Mouse (Mus musculus) retina, adult 2 months (tissue): Measurements from ENCODE around the gene Slc35g2.

Experiments
- DNase-seq: peaks from one replicate; pipeline ENCODE4 v3.0.0-alpha.2; 2012; ENCODE audit warnings: low read depth, low spot score

The Slc35g2 gene

DNA sequence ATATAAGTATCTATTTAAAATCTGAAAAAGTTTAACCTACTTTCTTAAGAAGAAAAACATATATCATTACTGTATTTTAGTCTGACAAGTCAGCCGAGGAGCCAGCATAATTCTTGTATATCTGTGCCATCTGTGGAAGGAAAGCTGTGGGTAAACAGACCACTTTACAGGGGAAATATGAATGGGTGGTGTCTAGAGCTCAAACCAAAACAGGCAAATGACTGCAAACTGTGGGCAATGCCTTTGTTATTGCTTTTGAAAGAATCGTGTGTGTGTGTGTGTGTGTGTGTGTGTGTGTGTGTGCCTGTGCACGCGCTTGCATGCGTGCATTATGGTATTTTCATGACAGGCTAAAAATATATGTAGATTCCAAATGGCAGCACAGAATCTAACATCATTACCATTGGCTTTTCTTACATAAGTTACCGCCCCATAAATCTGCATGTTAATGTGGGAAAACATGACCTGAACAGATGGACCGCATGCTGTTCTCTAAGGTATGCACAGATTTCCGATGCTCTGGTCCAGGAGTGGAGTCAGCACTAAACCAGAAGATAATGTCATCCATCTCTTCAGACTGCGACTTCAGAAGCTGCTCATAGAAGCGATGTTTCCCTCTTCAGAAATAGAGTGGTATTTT lies 10.5 kb downstream of the Slc35g2 start:
- no peak for DNase-seq

- DNase-seq = no peak
Observed at GRCm38 (mm10) chr9:100558991-100559390, 11.9 kb downstream of the Slc35g2 start.

GRCm38 (mm10) chr9:100558023-100558573 lies 12.8 kb downstream of the Slc35g2 start:
- no peak for DNase-seq

- DNase-seq = no peak
Observed at GRCm38 (mm10) chr9:100555686-100556085, 15.2 kb downstream of the Slc35g2 start.

DNA sequence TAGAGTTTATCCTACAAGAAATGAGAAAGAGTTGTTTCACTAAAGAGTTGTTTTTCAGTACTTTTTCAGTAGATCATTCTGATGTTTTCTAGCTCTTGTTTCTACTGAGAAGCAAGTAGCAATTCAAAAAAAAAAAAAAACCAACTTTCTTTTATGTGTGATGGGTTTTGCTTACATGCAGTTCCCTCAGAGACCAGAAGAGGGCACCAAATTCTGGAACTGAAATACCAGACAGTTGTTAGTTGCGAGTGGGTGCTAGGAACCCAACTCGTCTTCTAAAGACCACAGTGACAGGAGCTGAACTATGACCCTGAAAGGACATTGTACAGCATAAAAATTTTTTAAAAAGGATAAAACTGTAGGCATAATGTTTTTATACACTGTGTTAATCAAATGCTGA lies 22.6 kb downstream of the Slc35g2 start:
- no peak for DNase-seq

DNA sequence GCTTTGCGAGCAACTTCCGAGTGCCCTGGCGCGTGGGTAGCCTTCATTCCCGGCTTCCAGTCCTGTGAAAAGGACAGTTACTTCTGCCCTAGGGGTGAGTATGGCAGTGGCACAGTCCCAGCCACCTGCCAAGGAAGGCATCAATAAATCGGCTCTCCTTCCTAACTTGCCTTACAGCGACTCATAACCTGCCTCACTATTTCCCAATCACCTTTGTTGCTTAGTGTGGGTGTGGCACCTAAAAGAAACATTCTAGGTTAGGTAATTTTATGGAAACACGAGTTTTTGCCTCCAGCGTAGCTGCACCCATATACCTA lies 24.3 kb downstream of the Slc35g2 start:
- DNase-seq = no peak

DNA sequence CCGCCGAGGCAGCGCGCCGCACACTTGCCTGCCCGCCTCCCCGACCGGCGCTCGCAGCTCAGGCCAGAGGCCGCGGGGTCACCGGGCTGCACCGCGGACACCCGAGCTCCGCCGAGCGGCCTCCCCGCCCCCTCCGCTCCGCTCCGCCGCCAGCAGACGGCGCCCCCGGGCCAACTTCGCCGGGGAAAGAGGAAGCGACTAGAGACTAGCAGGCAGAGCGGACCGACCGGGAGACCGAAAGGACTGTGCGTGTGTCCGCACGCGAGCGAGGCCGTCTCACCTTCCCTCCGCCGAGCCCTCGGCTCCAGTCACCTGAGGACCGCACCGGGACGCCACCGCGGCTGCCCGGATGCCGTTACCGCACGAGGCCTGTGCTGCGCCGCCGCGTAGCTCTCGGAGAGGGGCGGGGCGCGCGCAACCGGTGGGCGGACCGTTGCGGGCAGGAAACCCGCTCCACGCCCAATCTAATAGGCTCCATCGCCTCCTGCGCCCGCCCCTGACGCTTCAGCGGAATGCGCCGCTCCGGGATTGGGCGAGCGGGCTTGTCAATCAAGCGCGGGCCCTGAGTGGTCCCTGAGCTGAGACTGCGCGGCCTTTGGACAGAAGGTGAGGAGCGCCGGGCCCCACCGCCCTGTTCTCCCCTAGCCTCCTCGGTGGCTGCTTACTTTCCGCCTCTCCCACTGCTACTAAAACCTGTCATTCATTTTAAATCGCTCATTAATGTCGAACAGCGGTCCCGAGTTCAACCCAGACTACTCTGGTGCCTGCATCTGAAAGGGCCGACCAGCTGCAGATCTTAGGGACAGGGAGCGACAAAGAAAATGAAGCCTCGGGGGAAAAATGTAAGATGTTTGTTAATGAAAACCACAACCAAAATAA lies 24.9 kb downstream of the Slc35g2 start, which contains the start of gene Nck1:
Nck1 (minus strand) TSS at position 420 of the 879 bp plus-strand sequence.
- peak; percentile 92 for DNase-seq

- DNase-seq = no peak
Observed at GRCm38 (mm10) chr9:100544948-100545714, 25.8 kb downstream of the Slc35g2 start.

- DNase-seq = no peak
Observed at GRCm38 (mm10) chr9:100535618-100536262, 35.1 kb downstream of the Slc35g2 start.

DNA sequence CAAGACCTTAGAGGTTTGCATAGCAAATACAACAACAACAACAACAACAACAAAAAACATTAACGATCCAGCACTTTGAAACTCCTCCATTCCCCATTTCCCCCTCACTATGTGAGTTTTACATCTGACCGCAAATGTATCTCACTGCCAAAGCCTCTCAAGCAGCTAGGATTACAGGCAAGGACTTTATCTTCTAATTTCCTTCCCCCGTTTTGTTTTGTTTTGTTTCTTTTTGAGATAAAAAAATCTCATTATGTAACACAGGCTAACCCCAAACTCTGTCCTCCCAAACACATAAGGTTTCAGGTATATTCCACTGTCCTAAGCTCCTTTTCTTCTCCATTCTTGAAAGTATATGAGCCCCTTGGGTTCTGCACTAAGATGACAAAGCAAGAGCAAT lies 36.2 kb downstream of the Slc35g2 start:
- no peak for DNase-seq

DNA sequence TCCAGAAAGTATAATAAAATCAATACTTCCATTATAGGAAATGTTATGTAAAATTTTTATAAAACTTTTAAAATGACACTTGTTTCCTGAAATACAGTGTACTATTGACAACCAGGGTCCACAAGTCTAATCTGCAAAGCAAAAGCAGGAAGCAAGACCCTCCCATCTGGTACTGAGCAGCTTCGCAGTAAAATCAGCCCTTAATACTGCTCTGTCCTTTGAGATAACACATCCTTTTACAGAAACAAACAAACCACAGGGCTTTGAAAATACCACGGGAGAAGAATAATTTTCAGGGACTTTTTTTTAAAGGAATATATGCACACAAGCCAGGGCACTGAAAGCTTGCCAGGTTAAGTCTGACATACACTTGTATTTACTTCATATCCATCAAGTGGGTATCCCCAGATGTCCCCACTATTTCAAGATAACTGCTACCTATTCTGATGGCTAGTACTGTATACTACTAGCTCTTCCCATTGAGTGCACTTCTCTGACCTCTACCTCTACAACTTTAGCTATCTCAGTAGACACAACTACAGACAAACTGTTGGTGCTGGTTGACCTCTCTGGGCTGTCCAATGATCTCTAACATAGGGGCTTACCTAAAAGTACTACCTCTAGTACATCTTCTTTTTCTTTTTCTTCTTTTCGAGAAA lies 37.9 kb downstream of the Slc35g2 start:
- DNase-seq = no peak

- DNase-seq = no peak
Observed at GRCm38 (mm10) chr9:100531296-100531695, 39.6 kb downstream of the Slc35g2 start.

- no peak for DNase-seq
Observed at GRCm38 (mm10) chr9:100525225-100525624, 45.7 kb downstream of the Slc35g2 start.

- DNase-seq = no peak
Observed at GRCm38 (mm10) chr9:100522029-100522428, 48.9 kb downstream of the Slc35g2 start.

- DNase-seq = peak; percentile 36
Observed at GRCm38 (mm10) chr9:100520586-100520985, 50.3 kb downstream of the Slc35g2 start.

DNA sequence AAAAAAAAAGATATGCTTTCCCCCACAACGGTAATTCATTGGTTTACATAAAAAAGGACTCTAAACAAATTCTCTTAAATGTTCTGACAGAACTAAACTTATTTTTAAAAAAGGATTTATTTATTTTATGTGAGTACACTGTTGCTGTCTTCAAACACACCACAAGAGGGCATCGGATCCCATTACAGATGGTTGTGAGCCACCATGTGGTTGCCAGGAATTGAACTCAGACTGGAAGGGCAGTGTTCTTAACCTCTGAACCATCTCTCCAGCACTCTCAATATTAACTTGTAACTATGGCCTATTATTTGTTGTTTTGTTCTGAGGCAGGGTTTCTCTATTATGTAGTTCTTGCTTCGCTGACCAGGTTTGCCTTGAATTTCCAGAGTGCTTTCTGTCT lies 50.9 kb downstream of the Slc35g2 start:
- DNase-seq = no peak

DNA sequence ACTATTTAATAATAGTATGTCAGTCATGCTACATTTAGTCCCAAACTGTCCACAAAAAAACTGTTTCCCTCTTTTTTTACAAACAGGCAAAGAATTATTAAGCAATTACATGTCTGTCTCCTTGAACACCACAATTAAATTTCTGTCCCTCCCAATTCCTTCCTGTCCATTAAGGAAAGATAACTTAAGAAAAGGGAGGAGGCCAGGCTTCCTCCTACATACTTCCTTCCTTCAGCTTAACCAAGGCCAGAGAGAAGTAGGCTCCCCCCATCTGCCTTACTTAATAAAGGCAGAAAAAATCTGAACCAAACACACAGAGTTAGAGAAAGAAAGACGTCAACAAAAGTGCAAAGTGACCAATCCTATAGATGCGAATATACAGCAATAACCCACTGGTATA lies 63.3 kb downstream of the Slc35g2 start:
- no peak for DNase-seq

GRCm38 (mm10) chr9:100506652-100507051 lies 64.2 kb downstream of the Slc35g2 start:
- no peak for DNase-seq

DNA sequence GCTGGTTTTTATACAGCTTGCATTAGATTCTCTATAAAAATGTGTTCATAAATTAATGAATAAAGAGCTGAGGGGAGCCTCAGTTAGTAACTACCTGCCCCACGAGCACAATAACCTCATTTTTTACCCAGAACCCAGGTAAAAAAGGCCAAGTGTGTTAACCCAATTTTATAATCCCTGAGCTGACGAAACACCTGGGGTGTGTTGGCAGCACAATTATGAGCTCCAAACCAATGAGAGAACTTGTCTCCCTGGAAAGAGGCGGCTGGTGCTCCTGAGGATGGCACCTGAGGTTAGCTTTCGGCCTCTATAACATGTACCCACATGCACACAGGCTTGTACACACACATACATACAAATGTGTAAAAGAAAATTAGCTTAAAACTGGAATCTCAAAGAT lies 65.4 kb downstream of the Slc35g2 start:
- DNase-seq = no peak
